Mouse (Mus musculus): ENCODE results near the gene Trim8. TPM values are rescaled to one million over a fixed set of nuclear protein-coding genes. Genes with fewer than 3 reads are reported as not detected.

Trim8 gene
- 22.2 and 27.8 TPM in 2 replicates for polyA plus RNA-seq (2015; fragmentation: Nextera tagmentation; extraction: Ambion mirVana)

GRCm38 (mm10) chr19:46501401-46502068 lies at the start of gene Trim8:
Gene Trim8 (plus strand): TSS chr19:46501702.
- Histone ChIP-seq H3K9ac (peak within 1 kb of the TSS; percentile 98), H3K4me1 (peaks cover 28% of the 10 kb centered on the region), H3K36me3 (peaks cover 4% of the 10 kb centered on the region), H3K27ac (peak within 1 kb of the TSS; percentile 100), H3K9me3 (no peaks in the 10 kb centered on the region), H3K27me3 (no peaks in the 10 kb centered on the region), H3K4me3 (peak within 1 kb of the TSS; percentile 92), H3K4me2 (peak within 1 kb of the TSS; percentile 79)
- under 1% methylated on average over 58 of the region's 64 CpGs for WGBS
- ATAC-seq (ENCODE audit: borderline replicate concordance, extremely low read depth, low FRiP score, low TSS enrichment), result peak; percentile 52

- WGBS, result 45% methylated on average over 10 of the region's 10 CpGs
- no peak for ATAC-seq (ENCODE audit: borderline replicate concordance, extremely low read depth, low FRiP score, low TSS enrichment)
- no peak overlapping the region for H3K27ac ChIP-seq
Observed at GRCm38 (mm10) chr19:46452052-46452827, 49.3 kb upstream of the Trim8 start.

GRCm38 (mm10) chr19:46452916-46453315 lies 48.6 kb upstream of the Trim8 start:
- Histone ChIP-seq H3K36me3 (peaks cover 12% of the 10 kb centered on the region; the same call in 1 of the 2 replicates), H3K4me1 (peaks cover 65% of the 10 kb centered on the region), H3K27ac (peak overlapping the region; percentile 92; the same call in 1 of the 2 replicates)

More at GRCm38 (mm10) chr19:46452052-46452827, 49.3 kb upstream of the Trim8 start:
- H3K4me3 ChIP-seq, result no peak overlapping the region
- H3K9me3 ChIP-seq, result no peaks in the 10 kb centered on the region
- no peaks in the 10 kb centered on the region for H3K27me3 ChIP-seq
- peaks cover 12% of the 10 kb centered on the region; the same call in 1 of the 2 replicates for H3K36me3 ChIP-seq
- H3K4me2 ChIP-seq, result no peak overlapping the region
- H3K4me1 ChIP-seq, result peaks cover 66% of the 10 kb centered on the region
- H3K9ac ChIP-seq, result no peak overlapping the region

GRCm38 (mm10) chr19:46454126-46454880 lies 47.2 kb upstream of the Trim8 start:
- H3K36me3 ChIP-seq, result peaks cover 12% of the 10 kb centered on the region; the same call in 1 of the 2 replicates
- peak; percentile 36; the same call in 1 of the 2 replicates for ATAC-seq (ENCODE audit: borderline replicate concordance, extremely low read depth, low FRiP score, low TSS enrichment)
- H3K9ac ChIP-seq, result peak overlapping the region; percentile 15; the same call in 1 of the 2 replicates
- 23% methylated on average over 20 of the region's 20 CpGs for WGBS
- peaks cover 64% of the 10 kb centered on the region for H3K4me1 ChIP-seq
- H3K4me3 ChIP-seq, result no peak overlapping the region
- H3K27me3 ChIP-seq, result no peaks in the 10 kb centered on the region
- H3K9me3 ChIP-seq, result no peaks in the 10 kb centered on the region
- H3K4me2 ChIP-seq, result peak overlapping the region; percentile 22
- peak overlapping the region; percentile 92 for H3K27ac ChIP-seq

More at GRCm38 (mm10) chr19:46452916-46453315, 48.6 kb upstream of the Trim8 start:
- ATAC-seq (ENCODE audit: borderline replicate concordance, extremely low read depth, low FRiP score, low TSS enrichment), result no peak
- Histone ChIP-seq H3K27me3 (no peaks in the 10 kb centered on the region), H3K4me2 (no peak overlapping the region), H3K9ac (no peak overlapping the region), H3K4me3 (no peak overlapping the region), H3K9me3 (no peaks in the 10 kb centered on the region)
- WGBS, result 72% methylated on average over 9 of the region's 9 CpGs

- peak; percentile 75 for ATAC-seq (ENCODE audit: borderline replicate concordance, extremely low read depth, low FRiP score, low TSS enrichment)
- WGBS, result 24% methylated on average over 1 of the region's 1 CpGs
- no peaks in the 10 kb centered on the region for H3K9me3 ChIP-seq
- H3K4me3 ChIP-seq, result no peak overlapping the region
- no peaks in the 10 kb centered on the region for H3K27me3 ChIP-seq
- H3K36me3 ChIP-seq, result peaks cover 12% of the 10 kb centered on the region; the same call in 1 of the 2 replicates
- H3K4me1 ChIP-seq, result peaks cover 64% of the 10 kb centered on the region
- 0 out of 2 replicates have a peak overlapping the region, but pooled peaks have one; percentile 15 for H3K9ac ChIP-seq
- peak overlapping the region; percentile 92 for H3K27ac ChIP-seq
- H3K4me2 ChIP-seq, result no peak overlapping the region
Observed at GRCm38 (mm10) chr19:46455032-46455431, 46.5 kb upstream of the Trim8 start.

GRCm38 (mm10) chr19:46455556-46455955 lies 45.9 kb upstream of the Trim8 start:
- H3K9ac ChIP-seq, result no peak overlapping the region
- no peak overlapping the region for H3K4me2 ChIP-seq
- no peaks in the 10 kb centered on the region for H3K27me3 ChIP-seq
- WGBS, result 80% methylated on average over 8 of the region's 8 CpGs
- no peaks in the 10 kb centered on the region for H3K9me3 ChIP-seq
- peaks cover 12% of the 10 kb centered on the region; the same call in 1 of the 2 replicates for H3K36me3 ChIP-seq
- no peak overlapping the region for H3K4me3 ChIP-seq
- H3K4me1 ChIP-seq, result peaks cover 64% of the 10 kb centered on the region
- ATAC-seq (ENCODE audit: borderline replicate concordance, extremely low read depth, low FRiP score, low TSS enrichment), result no peak
- H3K27ac ChIP-seq, result peak overlapping the region; percentile 92

GRCm38 (mm10) chr19:46456018-46456735 lies 45.3 kb upstream of the Trim8 start:
- H3K4me2 ChIP-seq, result no peak overlapping the region
- no peak for ATAC-seq (ENCODE audit: borderline replicate concordance, extremely low read depth, low FRiP score, low TSS enrichment)
- no peaks in the 10 kb centered on the region for H3K9me3 ChIP-seq
- H3K27me3 ChIP-seq, result no peaks in the 10 kb centered on the region
- H3K4me3 ChIP-seq, result no peak overlapping the region
- H3K9ac ChIP-seq, result no peak overlapping the region
- peaks cover 64% of the 10 kb centered on the region for H3K4me1 ChIP-seq
- WGBS, result 64% methylated on average over 5 of the region's 5 CpGs
- peak overlapping the region; percentile 92 for H3K27ac ChIP-seq
- peaks cover 14% of the 10 kb centered on the region; the same call in 1 of the 2 replicates for H3K36me3 ChIP-seq

- Histone ChIP-seq H3K9me3 (no peaks in the 10 kb centered on the region), H3K4me3 (no peak overlapping the region), H3K36me3 (peaks cover 16% of the 10 kb centered on the region; the same call in 1 of the 2 replicates), H3K4me2 (no peak overlapping the region), H3K27me3 (no peaks in the 10 kb centered on the region), H3K9ac (no peak overlapping the region), H3K27ac (peak overlapping the region; percentile 26; the same call in 1 of the 2 replicates), H3K4me1 (peaks cover 56% of the 10 kb centered on the region)
- no peak for ATAC-seq (ENCODE audit: borderline replicate concordance, extremely low read depth, low FRiP score, low TSS enrichment)
- WGBS, result 76% methylated on average over 5 of the region's 5 CpGs
Observed at GRCm38 (mm10) chr19:46457798-46458197, 43.7 kb upstream of the Trim8 start.

GRCm38 (mm10) chr19:46459256-46459655 lies 42.2 kb upstream of the Trim8 start:
- Histone ChIP-seq H3K9me3 (no peaks in the 10 kb centered on the region), H3K4me1 (peaks cover 42% of the 10 kb centered on the region), H3K27ac (no peak overlapping the region), H3K4me3 (no peak overlapping the region), H3K4me2 (no peak overlapping the region), H3K9ac (no peak overlapping the region), H3K36me3 (peaks cover 16% of the 10 kb centered on the region; the same call in 1 of the 2 replicates), H3K27me3 (no peaks in the 10 kb centered on the region)
- WGBS, result 42% methylated on average over 10 of the region's 10 CpGs
- ATAC-seq (ENCODE audit: borderline replicate concordance, extremely low read depth, low FRiP score, low TSS enrichment), result no peak

- ATAC-seq (ENCODE audit: borderline replicate concordance, extremely low read depth, low FRiP score, low TSS enrichment), result no peak
- Histone ChIP-seq H3K27ac (no peak overlapping the region), H3K4me3 (no peak overlapping the region), H3K4me1 (peaks cover 36% of the 10 kb centered on the region), H3K27me3 (no peaks in the 10 kb centered on the region), H3K9ac (no peak overlapping the region), H3K9me3 (no peaks in the 10 kb centered on the region), H3K36me3 (peaks cover 16% of the 10 kb centered on the region; the same call in 1 of the 2 replicates), H3K4me2 (no peak overlapping the region)
- 76% methylated on average over 2 of the region's 2 CpGs for WGBS
Observed at GRCm38 (mm10) chr19:46459889-46460288, 41.6 kb upstream of the Trim8 start.

- peaks cover 10% of the 10 kb centered on the region for H3K4me1 ChIP-seq
- H3K4me2 ChIP-seq, result no peak overlapping the region
- no peak overlapping the region for H3K9ac ChIP-seq
- no peak overlapping the region for H3K4me3 ChIP-seq
- H3K27me3 ChIP-seq, result no peaks in the 10 kb centered on the region
- H3K9me3 ChIP-seq, result no peaks in the 10 kb centered on the region
- peaks cover 16% of the 10 kb centered on the region; the same call in 1 of the 2 replicates for H3K36me3 ChIP-seq
- 63% methylated on average over 3 of the region's 3 CpGs for WGBS
- no peak for ATAC-seq (ENCODE audit: borderline replicate concordance, extremely low read depth, low FRiP score, low TSS enrichment)
- H3K27ac ChIP-seq, result no peak overlapping the region
Observed at GRCm38 (mm10) chr19:46462574-46462973, 38.9 kb upstream of the Trim8 start.
